Mouse (Mus musculus) heart, postnatal 36 days (tissue): ENCODE measurements at regions not wholly inside any gene's neighbourhood (a gene's known extent, or its start where the extent isn't known, plus 50 kb on each side); places are given as distances from the start of the nearest gene placed in this dataset.

Experiments used
- DNase-seq, 2 experiments: peaks; one replicate each; pipeline ENCODE4 v3.0.0; 2021 to 2022
- intact Hi-C: fragments of 180-260 bp; cut with DNase I; formaldehyde crosslinking; loops from one replicate; pipeline ENCODE4 v1.15.1; 2025

DNA sequence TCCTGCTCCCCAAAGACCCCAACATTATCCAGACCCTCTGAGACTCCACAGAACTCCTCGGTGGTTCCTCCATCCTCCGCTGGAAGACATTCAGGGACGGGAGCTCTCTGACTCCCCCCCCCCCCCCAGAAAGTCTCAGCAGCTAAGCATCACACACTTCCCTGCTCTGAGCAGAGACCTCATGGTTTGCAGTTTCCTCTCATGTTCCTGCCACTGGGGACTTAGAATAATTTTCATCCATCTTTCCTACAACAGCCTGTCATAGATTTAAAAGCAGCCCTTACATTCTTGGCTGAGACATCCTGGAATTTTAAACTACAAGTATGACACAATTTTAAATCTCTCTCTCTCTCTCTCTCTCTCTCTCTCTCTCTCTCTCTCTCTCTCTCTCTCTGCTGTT, 69.2 kb downstream of the Gpr65 start:
- intact Hi-C loops = no loop called here
- no peak for DNase-seq

DNA sequence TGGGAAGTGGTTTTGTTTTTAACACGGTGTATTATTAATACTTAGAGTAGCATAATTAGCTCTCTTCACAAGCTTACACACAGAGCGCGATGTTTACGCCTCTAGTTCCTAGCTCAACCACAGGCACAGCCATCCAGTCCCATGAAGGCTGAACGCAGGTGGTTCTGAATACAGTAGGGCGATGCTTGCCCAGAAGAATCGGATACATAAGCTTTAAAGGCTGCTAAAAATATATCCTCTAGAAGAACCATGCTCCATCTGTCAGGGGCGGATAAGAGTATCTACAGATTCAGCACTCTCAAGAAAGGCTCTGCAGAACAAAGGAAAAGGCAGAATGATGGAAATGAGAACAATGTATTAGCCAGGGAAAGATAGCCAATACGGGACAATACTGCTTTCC, 71.1 kb downstream of the Gpr65 start:
- DNase-seq = no peak
- intact Hi-C loops = no loop called here

DNA sequence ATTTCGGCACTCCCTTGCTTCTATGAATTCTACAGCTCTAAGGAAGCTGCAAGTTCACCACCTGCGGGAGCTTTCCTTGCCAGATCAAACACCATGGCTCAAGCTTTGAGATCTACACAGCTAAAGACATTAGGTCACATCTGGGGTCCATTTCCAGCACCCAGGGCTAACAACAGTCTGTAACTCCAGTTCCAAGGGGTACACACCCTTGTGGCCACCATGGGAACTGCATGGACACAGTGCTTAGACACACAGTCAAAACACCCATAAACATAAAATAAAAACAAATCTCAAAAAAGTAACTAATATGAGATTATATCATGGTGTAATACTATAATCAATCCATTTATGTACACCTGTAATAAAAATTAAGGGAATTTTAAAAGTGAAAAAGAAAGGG, 73.7 kb downstream of the Gpr65 start:
- intact Hi-C loops = no loop called here
- peak in 1 of 2 experiments; percentile 28 for DNase-seq

DNA sequence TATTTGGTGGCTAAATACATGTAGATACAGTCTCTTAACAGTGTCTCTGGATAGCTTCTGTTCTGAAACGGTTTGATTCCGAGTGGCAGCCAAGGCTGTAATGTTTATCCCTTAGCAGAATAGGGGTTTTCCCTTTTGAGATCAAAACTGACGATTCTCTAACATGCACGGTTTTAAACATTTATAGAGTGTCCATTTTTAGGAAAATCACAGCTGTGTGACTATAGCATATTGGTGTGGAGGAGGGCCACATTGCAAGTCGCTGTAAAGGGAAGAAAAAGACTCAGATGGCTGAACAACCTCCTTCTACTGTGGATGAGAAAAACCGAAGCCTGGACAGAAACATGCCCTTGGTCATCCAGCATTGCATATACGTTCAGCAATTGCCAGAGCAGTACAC, 75.2 kb downstream of the Gpr65 start:
- intact Hi-C loops = no loop called here
- no peak for DNase-seq

DNA sequence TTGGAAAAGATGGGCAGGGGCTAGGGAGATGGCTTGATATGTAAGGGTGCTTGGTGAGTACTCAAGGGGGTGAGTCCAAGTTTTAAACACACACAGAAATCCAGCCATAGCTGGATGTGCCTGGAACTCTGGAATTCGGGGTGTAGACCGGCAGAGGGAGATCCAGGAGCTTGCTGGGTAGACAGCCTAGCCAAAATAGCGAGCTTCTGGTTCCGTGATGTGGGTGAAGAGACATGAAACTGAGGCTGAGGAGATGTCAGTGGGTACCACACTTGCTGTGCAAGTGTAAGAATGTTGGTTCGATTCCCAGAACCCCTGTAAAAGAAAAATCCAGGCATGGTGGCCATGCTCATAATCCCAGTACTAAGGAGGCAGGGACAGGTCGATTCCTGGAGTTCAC, 78.6 kb downstream of the Gpr65 start:
- no peak for DNase-seq
- intact Hi-C loops = loop anchor here (2.0 kb wide), 2 partner anchors 66 to 134 kb away; no protein-coding TSS in a partner anchor

DNA sequence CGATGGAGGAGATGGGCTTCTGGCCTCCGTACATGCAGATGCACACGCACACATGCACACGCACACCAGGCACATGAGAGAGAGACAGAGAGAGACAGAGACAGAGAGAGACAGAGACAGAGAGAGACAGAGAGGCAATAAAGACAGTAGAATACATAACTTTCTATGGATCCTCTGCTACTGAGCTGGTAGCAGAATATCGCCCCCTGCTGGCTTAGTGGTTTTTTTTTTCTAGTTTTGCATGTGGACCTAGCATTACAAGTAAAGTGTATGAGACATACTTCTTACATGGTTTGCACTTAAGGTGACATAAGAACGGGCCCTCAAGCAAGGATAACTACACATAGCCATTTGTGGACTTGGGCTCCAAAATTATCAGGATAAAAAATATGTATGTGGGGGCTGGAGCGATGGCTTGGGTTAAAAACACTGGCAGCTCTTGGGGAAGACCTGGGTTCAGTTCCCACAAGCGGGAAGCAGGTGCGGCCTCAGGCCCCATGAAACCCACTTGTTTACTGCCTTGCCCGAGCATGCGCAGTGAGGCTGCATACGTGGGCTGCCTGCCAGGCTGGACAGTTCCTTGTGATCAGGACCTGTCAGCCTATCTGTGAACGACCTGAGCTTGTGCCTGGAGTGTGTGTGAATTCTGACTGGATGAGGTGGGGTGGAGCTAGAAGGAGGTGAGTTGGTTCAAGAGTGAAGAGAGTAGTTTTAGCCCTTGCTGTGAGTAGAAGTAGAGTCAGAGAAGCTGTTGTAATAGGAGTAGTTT, 79.3 kb downstream of the Gpr65 start:
- intact Hi-C loops = loop anchor here (2.0 kb wide), 2 partner anchors 67 to 135 kb away; no protein-coding TSS in a partner anchor
- peak; percentile 22 to 35 for DNase-seq

DNA sequence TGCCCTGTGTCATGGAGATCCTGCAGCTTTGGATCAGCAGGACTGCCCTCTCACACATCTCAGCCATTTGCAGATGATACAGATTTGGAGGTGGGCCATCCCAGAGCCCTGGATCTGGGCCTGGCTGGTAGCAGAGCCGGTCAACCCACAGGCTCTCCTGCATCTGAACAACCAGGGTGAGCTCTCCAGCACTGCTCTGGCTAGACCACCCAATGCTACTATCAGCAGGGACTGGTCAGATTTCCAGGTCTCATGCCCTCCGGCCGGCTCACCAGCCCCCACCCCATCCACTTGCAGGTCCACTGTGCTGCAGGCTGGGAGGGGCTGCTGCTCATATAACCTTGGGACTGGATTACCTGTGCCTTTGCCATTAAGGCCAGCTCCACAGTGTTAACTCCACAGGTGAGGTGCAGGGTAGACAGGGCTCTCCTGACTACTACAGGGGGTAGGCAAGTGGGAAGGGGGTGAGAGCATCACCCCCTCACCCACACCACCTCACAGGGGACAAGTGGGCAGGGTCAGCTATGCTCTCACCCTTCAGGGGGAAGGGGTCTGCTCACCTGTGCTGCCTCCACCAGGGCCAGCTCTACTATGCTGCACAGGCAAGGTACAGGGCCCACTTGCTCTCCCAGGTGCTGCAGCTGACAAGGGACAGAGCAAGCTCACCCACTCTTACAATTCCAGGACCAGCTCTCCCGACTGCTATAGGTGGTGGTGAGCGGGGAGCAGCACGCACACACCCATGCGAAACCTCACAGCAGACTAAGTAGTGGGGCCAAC, 81.6 kb downstream of the Gpr65 start:
- DNase-seq = no peak
- intact Hi-C loops = no loop called here

DNA sequence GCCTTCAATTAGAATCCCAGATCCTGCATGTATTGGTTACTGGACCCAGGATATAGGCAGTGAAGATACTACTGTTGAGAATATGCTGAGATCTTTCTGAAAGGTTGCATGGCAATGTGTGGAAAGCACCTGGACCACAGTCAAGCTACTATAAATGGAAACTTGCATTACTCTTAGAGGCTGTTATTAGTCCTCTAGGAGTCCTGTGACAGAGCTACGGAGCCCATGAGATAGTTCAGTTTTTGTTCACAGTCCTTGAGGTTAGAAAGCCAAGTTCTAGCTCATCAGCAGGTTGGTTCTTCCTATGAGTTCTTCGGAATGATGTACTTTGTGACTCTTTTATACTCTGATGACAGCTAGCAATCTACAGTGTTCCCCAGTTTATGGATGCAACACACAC, 84.0 kb downstream of the Gpr65 start:
- DNase-seq = no peak
- intact Hi-C loops = no loop called here

DNA sequence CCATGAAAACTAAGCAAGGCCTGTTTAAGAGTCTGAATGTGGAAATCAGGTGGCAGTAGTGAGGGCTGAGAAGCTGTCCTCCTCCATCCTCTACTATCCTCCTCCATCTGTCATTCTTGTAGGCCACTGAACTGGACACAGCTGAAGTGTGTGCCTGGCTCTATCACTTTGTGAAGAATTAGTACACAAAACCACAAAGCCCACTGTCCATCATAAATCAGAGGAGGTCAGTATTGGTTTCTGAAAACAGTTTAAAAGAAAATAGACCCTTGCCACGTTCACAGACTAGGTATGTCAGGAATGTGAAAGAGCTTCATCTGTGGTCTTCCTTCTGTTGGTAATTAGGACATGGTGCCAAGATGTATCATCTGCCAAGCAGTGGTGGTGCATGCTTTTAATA, 86.1 kb downstream of the Gpr65 start:
- intact Hi-C loops = no loop called here
- no peak for DNase-seq

DNA sequence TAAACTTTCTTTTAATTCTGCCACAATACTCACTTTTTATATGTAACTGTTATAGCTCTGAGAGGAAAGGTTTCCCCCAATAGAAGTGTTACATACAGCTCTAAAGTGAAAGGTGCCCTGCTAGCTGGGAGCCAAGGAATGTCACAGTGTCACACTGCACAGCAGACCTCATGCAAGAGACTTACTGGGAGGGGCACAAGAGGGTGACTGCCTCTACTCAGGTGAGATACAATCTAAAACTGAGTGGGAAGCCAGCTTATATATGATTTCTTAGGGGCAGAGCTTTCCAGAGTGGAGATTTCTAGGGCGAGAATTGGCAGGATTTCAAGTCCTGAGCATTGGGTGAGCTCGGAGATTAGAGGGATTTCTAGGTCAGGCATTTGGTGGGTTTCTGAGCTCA, 99.1 kb downstream of the Gpr65 start:
- no peak for DNase-seq
- intact Hi-C loops = no loop called here

DNA sequence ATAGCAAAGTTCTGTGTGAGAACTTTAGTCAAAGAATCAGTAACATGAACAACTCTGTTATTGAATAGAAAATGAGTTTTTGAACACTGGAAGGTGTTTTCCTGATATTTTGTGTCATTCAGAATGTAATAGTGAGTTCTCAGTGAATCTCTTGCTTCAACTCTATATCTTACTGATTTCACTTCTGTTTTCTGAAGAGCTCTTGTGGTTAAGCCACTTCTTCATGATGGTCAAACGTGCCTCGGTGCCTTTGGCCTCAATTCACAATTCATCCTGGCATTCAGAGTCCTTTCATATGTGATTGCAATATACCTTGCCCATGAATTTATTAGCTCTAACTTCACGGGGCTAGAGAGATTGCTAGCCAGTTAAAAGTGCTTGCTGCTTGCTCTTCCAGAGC, 102.3 kb downstream of the Gpr65 start:
- DNase-seq = no peak
- intact Hi-C loops = no loop called here

DNA sequence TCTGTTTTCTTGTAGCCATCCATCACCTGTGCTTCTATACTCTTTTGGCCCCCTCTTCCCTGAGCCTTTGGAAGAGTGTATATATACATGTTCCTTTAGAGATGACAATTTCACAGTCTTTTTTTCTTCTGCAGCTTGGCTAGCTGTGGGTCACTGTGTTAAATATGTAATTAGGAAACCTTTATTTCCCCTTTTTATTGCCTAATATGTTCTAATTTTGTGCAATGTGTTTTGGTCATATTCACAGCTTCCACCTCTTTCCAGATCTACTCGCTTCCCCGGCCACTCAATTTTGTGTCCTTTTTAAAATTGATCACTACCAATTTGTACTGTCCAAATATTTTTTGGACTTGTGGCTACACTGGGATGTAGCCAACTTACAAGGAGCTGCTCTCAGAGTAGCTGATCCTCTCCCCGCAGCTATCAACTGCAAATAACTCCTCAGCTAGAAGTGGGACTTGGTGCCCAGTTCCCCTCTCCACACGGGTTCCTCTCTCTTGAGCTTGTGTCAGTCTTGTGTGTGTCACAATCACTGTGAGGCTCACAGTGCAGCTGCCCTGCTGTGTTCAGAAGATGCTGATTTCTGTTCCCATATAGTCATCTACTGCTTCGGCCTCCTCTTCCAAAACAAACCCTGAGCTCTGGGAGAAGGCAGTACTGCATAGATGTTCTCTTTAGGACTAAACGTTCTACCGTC, 106.9 kb downstream of the Gpr65 start:
- intact Hi-C loops = no loop called here
- peak; percentile 2 to 4 for DNase-seq
